Mouse (Mus musculus) embryonic facial prominence, embryonic 15.5 days (tissue): Measurements from ENCODE around the gene Ccm2. TPM values are rescaled to one million over a fixed set of nuclear protein-coding genes. Genes with fewer than 3 reads are reported as not detected.
A peak's percentile ranks its signal among the peaks of the same experiment; 100 is the strongest.

Experiments
- ATAC-seq: fragments of 200-750 bp; cut with Nextera tagmentation; 2 replicates; pipeline ENCODE4 v1.8.0; 2017; ENCODE audit warnings: low read depth, moderate TSS enrichment; ENCODE audit not compliant: insufficient number of reproducible peaks, low FRiP score, low TSS enrichment
- H3K27ac ChIP-seq: fragments of 300-500 bp; sonication (generic); replicated peaks from 2 replicates; pipeline ENCODE4 v1.5.1; 2015; ENCODE audit warnings: mild to moderate bottlenecking, inconsistent platforms
- H3K27me3 ChIP-seq: fragments of 300-500 bp; sonication (generic); 2 replicates; pipeline ENCODE4 v1.6.1; 2015; ENCODE audit warnings: inconsistent platforms
- H3K36me3 ChIP-seq: fragments of 300-500 bp; sonication (generic); 2 replicates; pipeline ENCODE4 v1.6.1; 2015; ENCODE audit warnings: mild to moderate bottlenecking, inconsistent platforms
- H3K4me1 ChIP-seq: fragments of 300-500 bp; sonication (generic); 2 replicates; pipeline ENCODE4 v1.6.1; 2015; ENCODE audit warnings: inconsistent platforms
- H3K4me2 ChIP-seq: fragments of 300-500 bp; sonication (generic); replicated peaks from 2 replicates; pipeline ENCODE4 v1.6.1; 2015; ENCODE audit warnings: mild to moderate bottlenecking, inconsistent platforms
- H3K4me3 ChIP-seq: fragments of 300-500 bp; sonication (generic); replicated peaks from 2 replicates; pipeline ENCODE4 v1.5.1; 2015; ENCODE audit warnings: mild to moderate bottlenecking, inconsistent platforms
- H3K9ac ChIP-seq: fragments of 300-500 bp; sonication (generic); 2 replicates; pipeline ENCODE4 v1.6.1; 2015; ENCODE audit warnings: inconsistent platforms
- H3K9me3 ChIP-seq: fragments of 300-500 bp; sonication (generic); replicated peaks from 2 replicates; pipeline ENCODE4 v1.6.1; 2016; ENCODE audit warnings: inconsistent platforms
- WGBS: fragments of 180-500 bp; shearing (Covaris S2); methylation state at CpG from one replicate; pipeline ENCODE4 v1.1.7; 2015; 5-methylcytosine and 5-hydroxymethylcytosine counted together
- polyA plus RNA-seq: library from polyadenylated mRNA; unstranded; fragments of >200 nt; fragmentation: Nextera tagmentation; extraction: Ambion mirVana; gene quantifications from 2 replicates; pipeline ENCODE4 v1.2.1, GENCODE M21; 2015

Ccm2 gene
- 88.9 and 93.0 TPM in 2 replicates for polyA plus RNA-seq

GRCm38 (mm10) chr11:6546205-6547013 lies at the start of gene Ccm2:
Gene Ccm2, plus strand, starts transcription at chr11:6546887.
- H3K4me1 ChIP-seq: peaks cover 15% of the 10 kb centered on the region
- H3K36me3 ChIP-seq: peaks cover 1% of the 10 kb centered on the region; the same call in 1 of the 2 replicates
- H3K27ac ChIP-seq: peak within 1 kb of the TSS; percentile 97
- WGBS: under 1% methylated on average over 36 of the region's 57 CpGs
- H3K9ac ChIP-seq: peak within 1 kb of the TSS; percentile 70
- peak within 1 kb of the TSS; percentile 52 for H3K4me2 ChIP-seq
- peak within 1 kb of the TSS; percentile 86 for H3K4me3 ChIP-seq
- H3K9me3 ChIP-seq: no peaks in the 10 kb centered on the region
- H3K27me3 ChIP-seq: no peaks in the 10 kb centered on the region
- ATAC-seq: peak; percentile 95

GRCm38 (mm10) chr11:6497311-6497948 lies 49.3 kb upstream of the Ccm2 start:
- Histone ChIP-seq H3K4me3 (no peak overlapping the region), H3K36me3 (no peaks in the 10 kb centered on the region), H3K27me3 (no peaks in the 10 kb centered on the region), H3K4me1 (no peaks in the 10 kb centered on the region), H3K4me2 (no peak overlapping the region), H3K27ac (no peak overlapping the region), H3K9me3 (no peaks in the 10 kb centered on the region), H3K9ac (no peak overlapping the region)
- WGBS: 72% methylated on average over 12 of the region's 12 CpGs
- no peak for ATAC-seq

- Histone ChIP-seq H3K27ac (no peak overlapping the region), H3K9ac (no peak overlapping the region), H3K9me3 (no peaks in the 10 kb centered on the region), H3K4me2 (no peak overlapping the region), H3K27me3 (no peaks in the 10 kb centered on the region), H3K36me3 (no peaks in the 10 kb centered on the region), H3K4me1 (no peaks in the 10 kb centered on the region), H3K4me3 (no peak overlapping the region)
- no peak for ATAC-seq
- 98% methylated on average over 2 of the region's 2 CpGs for WGBS
Measured at GRCm38 (mm10) chr11:6502506-6502905, 44.2 kb upstream of the Ccm2 start.

- no peak for ATAC-seq
- Histone ChIP-seq H3K27me3 (no peaks in the 10 kb centered on the region), H3K4me3 (no peak overlapping the region), H3K4me1 (no peaks in the 10 kb centered on the region), H3K36me3 (no peaks in the 10 kb centered on the region), H3K27ac (no peak overlapping the region), H3K9me3 (no peaks in the 10 kb centered on the region), H3K9ac (no peak overlapping the region), H3K4me2 (no peak overlapping the region)
- 71% methylated on average over 3 of the region's 3 CpGs for WGBS
Measured at GRCm38 (mm10) chr11:6504226-6504625, 42.5 kb upstream of the Ccm2 start.

GRCm38 (mm10) chr11:6504689-6505088 lies 42.0 kb upstream of the Ccm2 start:
- no peaks in the 10 kb centered on the region for H3K36me3 ChIP-seq
- no peaks in the 10 kb centered on the region for H3K9me3 ChIP-seq
- no peak overlapping the region for H3K4me2 ChIP-seq
- no peaks in the 10 kb centered on the region for H3K4me1 ChIP-seq
- WGBS: 82% methylated on average over 6 of the region's 6 CpGs
- no peak overlapping the region for H3K9ac ChIP-seq
- H3K27ac ChIP-seq: no peak overlapping the region
- H3K27me3 ChIP-seq: no peaks in the 10 kb centered on the region
- no peak overlapping the region for H3K4me3 ChIP-seq
- no peak for ATAC-seq

GRCm38 (mm10) chr11:6506516-6506915 lies 40.2 kb upstream of the Ccm2 start:
- WGBS: 85% methylated on average over 9 of the region's 9 CpGs
- no peak overlapping the region for H3K4me3 ChIP-seq
- H3K27me3 ChIP-seq: no peaks in the 10 kb centered on the region
- no peaks in the 10 kb centered on the region for H3K9me3 ChIP-seq
- no peaks in the 10 kb centered on the region for H3K36me3 ChIP-seq
- no peak for ATAC-seq
- H3K4me2 ChIP-seq: no peak overlapping the region
- no peak overlapping the region for H3K9ac ChIP-seq
- no peak overlapping the region for H3K27ac ChIP-seq
- H3K4me1 ChIP-seq: no peaks in the 10 kb centered on the region

GRCm38 (mm10) chr11:6508269-6508876 lies 38.3 kb upstream of the Ccm2 start:
- Histone ChIP-seq H3K4me2 (no peak overlapping the region), H3K9ac (no peak overlapping the region), H3K9me3 (no peaks in the 10 kb centered on the region), H3K4me3 (no peak overlapping the region), H3K27me3 (no peaks in the 10 kb centered on the region), H3K27ac (no peak overlapping the region), H3K36me3 (no peaks in the 10 kb centered on the region), H3K4me1 (no peaks in the 10 kb centered on the region)
- ATAC-seq: no peak
- WGBS: 60% methylated on average over 1 of the region's 1 CpGs

- H3K27me3 ChIP-seq: no peaks in the 10 kb centered on the region
- no peaks in the 10 kb centered on the region for H3K36me3 ChIP-seq
- no peak overlapping the region for H3K4me2 ChIP-seq
- H3K9ac ChIP-seq: no peak overlapping the region
- 37% methylated on average over 7 of the region's 7 CpGs for WGBS
- no peak overlapping the region for H3K4me3 ChIP-seq
- ATAC-seq: no peak
- no peak overlapping the region for H3K27ac ChIP-seq
- no peaks in the 10 kb centered on the region for H3K9me3 ChIP-seq
- H3K4me1 ChIP-seq: no peaks in the 10 kb centered on the region
Measured at GRCm38 (mm10) chr11:6514837-6515236, 31.9 kb upstream of the Ccm2 start.

- no peak overlapping the region for H3K9ac ChIP-seq
- H3K27ac ChIP-seq: no peak overlapping the region
- ATAC-seq: no peak
- H3K4me1 ChIP-seq: no peaks in the 10 kb centered on the region
- no peak overlapping the region for H3K4me3 ChIP-seq
- no peaks in the 10 kb centered on the region for H3K27me3 ChIP-seq
- H3K9me3 ChIP-seq: no peaks in the 10 kb centered on the region
- H3K4me2 ChIP-seq: no peak overlapping the region
- WGBS: 75% methylated on average over 11 of the region's 11 CpGs
- H3K36me3 ChIP-seq: peaks cover 11% of the 10 kb centered on the region
Measured at GRCm38 (mm10) chr11:6519491-6520033, 27.1 kb upstream of the Ccm2 start.

- Histone ChIP-seq H3K36me3 (peaks cover 22% of the 10 kb centered on the region), H3K27me3 (no peaks in the 10 kb centered on the region), H3K27ac (no peak within 1 kb of the TSS), H3K4me3 (no peak within 1 kb of the TSS), H3K4me1 (no peaks in the 10 kb centered on the region), H3K4me2 (no peak within 1 kb of the TSS), H3K9ac (no peak within 1 kb of the TSS), H3K9me3 (no peaks in the 10 kb centered on the region)
- ATAC-seq: no peak
- 71% methylated on average over 7 of the region's 7 CpGs for WGBS
Measured at GRCm38 (mm10) chr11:6520507-6521173, 26.0 kb upstream of the Ccm2 start, which contains the start of gene Myo1g. Gene Myo1g, minus strand, starts transcription at chr11:6520965.
